Mouse (Mus musculus): ENCODE results near the gene Fam207a.

Fam207a gene

GRCm38 (mm10) chr10:77531026-77532019, 15.7 kb upstream of the Fam207a start:
- DNase-seq (ENCODE audit: low spot score) = no peak

GRCm38 (mm10) chr10:77530140-77530539, 14.6 kb upstream of the Fam207a start, which contains the start of gene Itgb2:
TSS of gene Itgb2 (plus strand) at chr10:77530252.
- DNase-seq (ENCODE audit: low spot score) = no peak

DNA sequence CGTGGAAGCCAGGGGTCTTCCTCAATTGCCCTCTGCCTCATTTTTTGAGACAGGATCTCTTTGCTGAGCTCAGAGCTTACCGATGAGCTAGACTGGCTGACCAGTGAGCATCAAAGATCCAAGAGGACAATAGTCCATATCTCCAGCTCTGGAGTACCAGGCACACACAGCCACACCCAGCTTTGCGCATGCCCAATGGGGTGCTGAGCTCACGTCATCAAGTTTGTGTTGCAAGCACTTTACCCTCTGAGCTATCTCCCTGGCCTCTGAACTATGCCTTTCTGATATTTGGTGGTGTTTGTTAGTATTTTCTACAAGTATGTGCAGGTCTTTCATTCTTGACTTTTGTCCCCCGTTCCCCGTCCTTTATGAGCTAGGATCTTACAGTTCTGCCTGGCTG, 13.0 kb upstream of the Fam207a start:
- no peak for DNase-seq (ENCODE audit: low spot score)

- no peak for DNase-seq (ENCODE audit: low spot score)
These were observed 10.9 kb upstream of the Fam207a start for GRCm38 (mm10) chr10:77526488-77526887.

GRCm38 (mm10) chr10:77523321-77523720, 7.7 kb upstream of the Fam207a start:
- no peak for DNase-seq (ENCODE audit: low spot score)

DNA sequence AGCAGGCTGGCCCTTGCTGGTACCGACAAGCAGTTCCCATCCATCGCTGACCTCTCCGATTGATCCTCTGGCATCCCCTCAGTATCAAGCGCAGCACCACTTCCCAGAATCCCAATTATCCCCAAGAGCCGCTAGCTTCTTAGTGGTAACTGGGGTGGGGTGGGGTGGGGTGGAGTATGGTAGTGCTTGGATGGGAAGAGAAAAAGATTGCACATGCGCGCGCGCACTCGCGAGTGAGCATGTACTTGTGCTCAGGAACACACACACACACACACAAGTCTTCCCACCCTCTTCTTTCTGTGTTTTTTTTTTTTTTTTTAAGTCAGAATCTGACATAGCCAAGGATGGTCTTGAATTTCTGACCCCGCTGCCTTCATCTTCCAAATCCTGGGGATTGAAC, 7.2 kb upstream of the Fam207a start:
- DNase-seq (ENCODE audit: low spot score) = no peak

GRCm38 (mm10) chr10:77522021-77522731, 6.6 kb upstream of the Fam207a start:
- DNase-seq (ENCODE audit: low spot score) = no peak

GRCm38 (mm10) chr10:77520497-77520896, 4.9 kb upstream of the Fam207a start:
- DNase-seq (ENCODE audit: low spot score) = no peak

DNA sequence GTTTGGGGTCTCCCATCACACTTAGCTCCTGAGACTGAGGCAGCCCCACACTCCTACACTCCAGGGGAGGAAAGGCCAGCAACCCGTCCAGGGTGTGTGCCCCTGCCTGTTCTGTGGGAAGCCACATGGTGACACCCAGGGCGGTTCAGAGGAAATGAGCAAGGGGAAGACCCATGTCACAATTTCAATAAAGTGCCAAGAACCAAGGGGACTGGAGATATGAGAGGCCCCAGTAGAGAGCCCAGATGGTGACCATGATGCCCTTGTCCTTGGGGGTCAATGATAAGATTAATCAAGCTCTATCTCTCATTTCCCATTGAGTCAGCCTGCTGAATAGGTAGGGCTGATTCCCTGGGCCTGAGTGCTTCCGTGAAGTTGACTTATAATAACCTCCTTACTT, 3.6 kb upstream of the Fam207a start:
- DNase-seq (ENCODE audit: low spot score) = no peak

- DNase-seq (ENCODE audit: low spot score) = no peak
These were observed 2.2 kb upstream of the Fam207a start for GRCm38 (mm10) chr10:77517801-77518200.

GRCm38 (mm10) chr10:77517066-77517620, 1.6 kb upstream of the Fam207a start:
- DNase-seq (ENCODE audit: low spot score) = no peak

- no peak for DNase-seq (ENCODE audit: low spot score)
These were observed 880 bp upstream of the Fam207a start for GRCm38 (mm10) chr10:77516379-77516951.

DNA sequence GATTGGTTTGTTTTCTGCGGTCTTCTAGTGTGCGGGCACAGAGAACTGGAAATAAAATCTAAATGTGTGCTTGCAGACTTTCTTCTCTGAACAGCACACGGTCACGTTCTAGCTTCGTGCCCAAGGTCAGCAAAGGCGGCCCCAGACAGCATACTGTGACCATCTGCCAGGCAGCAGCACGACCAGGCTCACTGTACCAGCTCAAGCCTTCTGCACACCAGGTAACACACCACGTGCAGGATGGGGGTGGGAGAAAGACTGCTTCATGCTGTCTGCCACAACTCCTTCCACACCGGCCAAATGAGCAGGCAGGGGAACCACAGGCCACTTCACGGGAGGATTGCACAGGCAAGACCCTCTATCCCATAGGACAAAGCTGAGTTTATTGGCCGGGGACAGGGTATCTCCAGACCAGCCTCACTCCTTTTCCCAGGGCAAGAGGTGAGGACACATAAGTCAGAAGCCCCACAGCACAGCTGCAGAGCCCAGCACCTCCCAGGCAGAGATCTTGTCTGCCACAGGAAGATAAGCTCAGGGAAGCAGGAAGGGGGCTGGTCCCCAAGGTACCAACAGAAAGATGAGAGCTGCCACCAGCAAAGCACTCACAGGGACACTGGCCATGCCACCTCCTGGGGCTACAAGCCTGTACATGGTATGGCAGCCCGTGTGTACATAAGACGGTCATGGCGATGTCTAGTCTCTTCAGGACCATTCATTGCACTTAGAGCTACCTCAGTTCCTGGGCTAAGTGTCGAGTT, 5.2 kb downstream of the Fam207a start:
- no peak for DNase-seq (ENCODE audit: low spot score)

GRCm38 (mm10) chr10:77509403-77510187, 6.0 kb downstream of the Fam207a start:
- DNase-seq (ENCODE audit: low spot score) = peak; percentile 68

DNA sequence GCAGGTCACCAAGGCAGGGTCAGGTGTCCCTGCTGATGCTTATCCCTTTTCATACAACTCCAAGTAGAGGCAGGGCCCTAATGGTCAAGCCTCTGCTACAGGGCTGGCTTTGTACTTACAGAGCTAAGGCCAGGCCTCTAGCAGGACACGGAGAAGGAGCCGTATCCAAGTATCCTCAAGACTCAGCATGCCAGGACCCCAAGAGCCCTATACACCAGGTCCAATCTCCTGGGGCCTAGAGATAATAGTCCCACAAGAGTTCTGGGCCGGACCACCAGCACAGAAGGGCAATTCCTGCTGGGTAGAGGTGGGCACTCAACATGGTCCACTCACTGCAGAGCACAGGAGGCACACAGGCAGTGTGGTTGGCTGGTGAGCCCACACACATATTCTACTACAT, 6.8 kb downstream of the Fam207a start:
- no peak for DNase-seq (ENCODE audit: low spot score)

DNA sequence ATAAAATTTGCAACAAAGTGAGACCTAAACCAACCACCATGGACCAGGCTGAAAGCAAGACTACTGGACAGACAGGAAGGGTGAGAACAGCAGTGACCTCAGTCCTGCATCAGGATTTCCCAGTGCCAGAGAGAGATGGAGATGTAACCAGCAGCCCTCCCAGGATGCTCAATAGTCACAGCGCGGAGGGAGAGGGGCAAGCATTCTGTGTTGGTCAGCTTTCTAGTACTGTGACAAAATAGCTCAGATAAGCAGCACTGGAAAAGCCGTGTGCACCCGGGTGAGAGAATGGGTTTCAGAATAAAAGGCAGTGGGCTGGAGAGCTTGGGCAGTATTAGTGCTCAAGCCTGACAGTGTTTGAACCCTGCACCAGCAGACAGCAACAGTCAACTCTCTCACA, 7.8 kb downstream of the Fam207a start:
- DNase-seq (ENCODE audit: low spot score) = no peak

DNA sequence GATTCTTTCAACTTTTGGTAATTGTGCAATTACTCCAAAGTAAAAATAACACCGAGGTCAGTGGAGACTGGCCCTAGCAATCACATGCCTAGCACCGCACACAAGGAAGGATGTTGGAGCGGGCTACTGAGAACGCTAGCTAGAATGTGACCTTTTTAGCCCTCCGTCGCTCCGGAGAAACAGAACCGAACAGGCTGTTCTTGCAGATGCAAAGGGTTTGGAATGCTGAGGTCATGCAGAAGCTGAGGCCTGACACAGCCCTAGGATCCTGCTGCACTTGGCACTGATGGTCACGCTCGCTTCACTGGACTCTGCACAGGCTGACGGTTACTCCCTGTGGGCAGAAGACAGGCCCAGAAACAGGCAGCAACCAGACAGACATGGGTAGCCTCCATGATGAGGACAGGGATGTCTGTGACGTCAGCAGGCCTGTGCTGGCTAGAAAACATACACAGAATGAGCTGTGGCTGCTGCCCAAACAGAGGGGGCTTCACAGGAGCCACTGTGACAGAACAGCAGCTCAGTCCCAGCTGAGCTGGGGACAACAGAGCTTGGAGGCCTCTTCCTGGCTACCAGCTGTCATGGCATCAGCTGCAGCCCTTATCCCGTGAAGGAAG, 8.5 kb downstream of the Fam207a start:
- DNase-seq (ENCODE audit: low spot score) = no peak

DNA sequence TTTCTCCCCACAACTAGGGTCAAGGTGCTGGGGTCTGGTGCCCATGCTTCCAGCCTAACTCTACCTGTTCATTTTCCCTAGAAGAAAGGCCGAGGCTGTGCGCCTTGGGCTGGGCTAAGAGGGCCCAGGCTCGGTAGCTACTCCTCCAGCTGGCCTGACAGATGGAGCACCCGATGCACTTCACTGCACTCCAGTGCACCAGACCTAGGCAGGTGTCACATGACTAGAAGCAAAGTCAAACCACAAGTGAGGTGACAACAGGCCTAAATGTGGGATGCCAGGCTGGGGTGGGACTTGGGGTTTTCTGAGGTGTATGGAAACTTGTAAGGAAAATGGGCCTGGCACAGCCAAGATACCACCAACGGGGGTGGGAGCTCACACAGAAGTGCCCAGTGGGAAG, 9.1 kb downstream of the Fam207a start:
- DNase-seq (ENCODE audit: low spot score) = no peak

DNA sequence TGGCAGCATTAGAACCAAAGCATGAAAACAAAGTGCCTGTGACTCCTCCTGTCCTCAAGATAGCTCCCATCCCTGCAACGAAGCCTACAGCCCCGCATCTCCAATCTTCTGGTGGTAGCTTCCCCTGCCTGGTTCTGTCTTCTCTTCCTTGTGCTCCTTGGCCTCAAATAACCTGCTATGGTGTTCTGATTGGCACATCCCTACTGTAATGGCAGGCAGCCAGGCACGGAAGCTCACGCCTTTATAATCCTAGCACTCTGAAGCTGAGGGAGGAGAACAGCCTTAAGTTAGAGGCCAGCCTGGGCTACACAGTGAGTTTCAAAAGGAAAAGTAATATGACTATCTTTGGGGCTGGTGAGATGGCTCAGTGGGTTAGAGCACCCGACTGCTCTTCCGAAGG, 11.4 kb downstream of the Fam207a start:
- no peak for DNase-seq (ENCODE audit: low spot score)

Data from urinary bladder, postnatal 10 days (tissue).